Mouse (Mus musculus) olfactory bulb, adult 2 months (tissue): ENCODE results near the gene Tcea3.

Source experiments
- CTCF ChIP-seq: fragments of 200-500 bp; IDR thresholded peaks from 2 replicates; pipeline ENCODE4 v1.5.1; 2012; ENCODE audit warnings: low read depth, mild to moderate bottlenecking, low read length, moderate library complexity; ENCODE audit not compliant: insufficient read depth
- POLR2A ChIP-seq: fragments of 200-500 bp; IDR thresholded peaks from 2 replicates; pipeline ENCODE4 v1.6.1; 2012; ENCODE audit warnings: mild to moderate bottlenecking, low read depth, low read length, moderate library complexity; ENCODE audit not compliant: insufficient read depth

- peak; percentile 58; the same call in 1 of the 2 replicates for TF ChIP-seq POLR2A
- no peak for TF ChIP-seq CTCF
These were observed 37.9 kb downstream of the Tcea3 start for GRCm38 (mm10) chr4:136285348-136285810.
